Mouse (Mus musculus) heart, adult 2 months (tissue): Measurements from ENCODE around the gene Gipc2.

Source experiments
- CTCF ChIP-seq: fragments of 200-600 bp; IDR thresholded peaks from 2 replicates; pipeline ENCODE4 v1.8.1; 2022; ENCODE audit warnings: antibody characterized with exemption, mild to moderate bottlenecking, moderate library complexity
- EP300 ChIP-seq: fragments of 200-500 bp; IDR thresholded peaks from 2 replicates; pipeline ENCODE4 v1.6.1; 2011; ENCODE audit warnings: low read depth, low read length, control low read depth; ENCODE audit not compliant: insufficient read depth

DNA sequence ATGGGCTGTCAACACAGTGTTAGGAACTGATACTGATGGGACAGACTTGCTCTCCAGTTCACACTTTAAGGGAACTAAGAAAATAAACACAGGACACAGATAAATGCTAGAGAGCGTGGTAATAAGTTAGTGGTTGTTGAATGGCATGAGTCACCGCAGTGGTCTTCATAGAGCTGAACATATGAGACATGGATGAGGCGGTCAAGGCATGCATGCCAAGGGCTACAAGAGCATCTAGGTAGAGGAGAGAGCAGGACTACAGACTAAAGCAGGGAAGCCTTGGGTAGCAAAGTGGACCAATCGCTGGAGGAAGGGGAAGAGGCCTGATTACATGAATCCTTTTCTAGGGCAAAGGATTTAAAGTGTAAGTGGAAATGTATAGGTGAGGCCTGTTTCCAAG is 41.1 kb upstream of the Gipc2 start:
- TF ChIP-seq CTCF (no peak), EP300 (no peak)
